Mouse (Mus musculus) adrenal gland, adult (tissue): ENCODE measurements around the gene Sart3.
"Not testable (repeated sequence)": the region's sequence is repeated elsewhere in the genome, so short reads cannot be mapped to it uniquely, and the experiment has no call there.

Source experiments
- DNase-seq, 2 experiments: peaks; one replicate each; pipeline ENCODE4 v3.0.0; 2022 to 2023; ENCODE audit warnings: low spot score in 1 of 2; ENCODE audit not compliant: inconsistent age in 2 of 2

Gene Sart3

GRCm38 (mm10) chr5:113791197-113792095, 19.1 kb upstream of the Sart3 start:
- DNase-seq = no peak

DNA sequence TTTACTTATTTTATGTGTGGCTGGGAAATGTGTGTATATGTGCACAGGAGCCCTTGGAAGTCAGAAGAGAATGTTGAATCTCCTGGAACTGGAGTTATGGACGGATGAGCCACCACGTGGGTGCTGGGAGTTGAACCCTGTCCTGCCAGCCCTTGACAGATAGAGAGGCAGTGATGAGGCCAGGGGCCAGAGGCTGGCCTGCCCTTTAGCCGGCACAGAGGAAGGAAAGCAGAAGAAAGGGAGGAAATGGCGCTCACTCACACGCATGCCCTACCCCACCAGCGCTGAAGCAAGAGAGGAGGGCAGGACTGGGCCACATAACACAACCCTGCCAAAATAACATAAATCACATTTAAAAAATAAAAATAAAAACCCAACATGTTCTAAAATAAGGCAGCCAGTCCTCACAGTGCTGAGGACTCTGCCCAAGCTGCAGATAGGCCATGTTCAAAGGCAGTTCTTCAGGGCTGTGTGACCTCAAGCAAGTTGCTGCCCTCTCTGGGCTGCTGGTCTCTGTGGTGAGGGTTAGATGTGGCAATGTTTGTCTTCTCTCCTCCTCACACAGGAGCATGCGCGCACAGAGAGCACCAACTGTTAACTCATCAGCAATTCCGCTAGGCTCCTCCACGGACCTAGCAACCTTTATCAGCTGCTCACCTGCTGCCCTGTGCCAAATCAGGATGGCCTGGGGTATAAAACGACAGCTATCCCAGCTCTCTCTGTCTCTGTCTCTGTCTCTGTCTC, 18.3 kb upstream of the Sart3 start:
- peak in 1 of 2 experiments; percentile 61 for DNase-seq

DNA sequence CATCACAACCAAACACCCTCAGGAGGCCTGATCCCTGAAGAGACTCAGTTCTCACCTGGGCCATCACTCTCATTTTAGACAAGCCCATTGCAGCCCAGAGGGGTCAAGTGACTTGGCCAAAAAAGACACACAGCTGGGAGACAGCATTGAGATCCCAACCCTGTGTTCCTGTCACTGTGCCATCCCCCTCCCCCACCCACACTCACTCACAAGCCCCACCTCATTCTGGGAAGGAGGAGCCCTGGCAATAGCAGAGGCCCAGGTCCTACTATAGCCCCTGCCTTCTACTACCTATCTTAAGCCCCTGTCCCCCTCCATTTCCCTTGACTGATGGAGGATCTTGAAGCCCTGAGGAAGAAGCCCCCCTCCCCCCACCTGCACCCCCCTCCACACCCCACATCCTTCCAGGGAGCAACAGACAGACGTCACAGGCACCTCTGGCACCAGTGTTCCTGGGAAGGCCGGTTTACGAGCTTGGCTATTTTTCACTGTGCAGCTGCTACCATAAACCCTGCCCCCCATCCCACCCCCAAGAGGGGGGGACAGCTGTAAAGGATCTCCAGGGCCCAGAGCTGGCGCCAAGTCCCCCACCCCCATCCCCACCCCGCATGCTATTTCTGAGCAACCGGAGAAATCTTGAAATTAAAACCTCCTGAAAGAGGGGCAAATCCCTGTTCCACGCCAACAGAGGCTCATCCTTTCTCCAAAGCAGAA, 16.9 kb upstream of the Sart3 start:
- DNase-seq = no peak

DNA sequence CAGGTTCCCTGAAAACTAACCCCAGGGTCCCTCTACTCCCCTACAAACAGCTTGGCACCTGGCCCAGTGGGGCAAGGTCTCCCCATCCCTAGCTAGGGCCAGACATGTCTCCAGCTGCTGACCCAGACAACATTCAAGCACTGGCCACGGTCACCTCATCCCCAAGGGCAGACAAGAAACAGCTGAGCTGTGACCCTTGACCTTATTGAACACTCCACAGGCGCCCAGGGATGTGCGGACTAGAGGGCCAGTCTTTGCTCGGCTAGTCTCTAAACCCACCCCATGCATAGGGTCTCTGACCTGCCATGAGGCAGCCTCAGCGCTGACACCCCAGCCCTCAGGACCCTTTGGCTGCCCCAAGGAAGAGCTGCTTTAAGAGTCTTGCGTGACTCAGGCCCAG, 16.3 kb upstream of the Sart3 start:
- DNase-seq = no peak

- no peak for DNase-seq
Observed at GRCm38 (mm10) chr5:113786985-113787384, 14.7 kb upstream of the Sart3 start.

DNA sequence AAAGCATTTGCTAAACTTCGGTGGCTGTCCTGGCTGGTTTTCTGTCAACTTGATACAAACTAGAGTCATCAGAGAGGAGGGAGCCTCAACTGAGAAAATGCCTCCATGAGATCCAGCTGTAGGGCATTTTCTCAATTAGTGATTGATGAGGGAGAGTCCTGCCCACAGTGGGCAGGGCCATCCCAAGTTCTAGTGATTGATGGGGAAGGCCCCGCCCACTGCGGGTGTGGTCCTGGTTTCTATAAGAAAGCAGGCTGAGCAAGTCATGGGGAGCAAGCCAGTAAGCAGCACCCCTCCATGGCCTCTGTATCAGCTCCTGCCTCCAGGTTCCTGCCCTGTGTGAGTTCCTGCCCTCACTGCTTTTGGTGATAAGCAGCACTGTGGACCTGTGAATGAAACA, 11.8 kb upstream of the Sart3 start:
- not testable (repeated sequence) for DNase-seq

DNA sequence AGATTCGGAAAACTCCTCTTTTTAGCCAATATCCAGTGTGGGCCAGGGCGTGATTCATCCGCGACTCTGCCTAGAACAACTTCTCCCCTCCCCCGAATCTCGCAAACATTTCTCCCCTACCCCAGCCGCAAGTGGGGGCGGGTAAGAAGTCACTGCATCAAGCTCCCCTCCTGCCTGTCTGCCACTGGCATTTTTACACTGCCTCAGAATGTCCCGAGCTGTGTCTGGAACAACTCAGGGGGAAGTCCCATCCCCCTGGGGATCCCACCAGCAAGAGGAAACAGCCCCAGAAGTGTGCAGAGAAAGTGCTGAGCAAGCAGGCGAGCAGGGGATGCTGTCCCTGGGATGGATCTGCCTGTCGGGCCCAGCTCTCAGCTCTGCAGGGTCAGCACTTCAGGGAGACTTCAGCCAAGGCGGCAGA, 11.3 kb upstream of the Sart3 start:
- DNase-seq = peak in 1 of 2 experiments; percentile 59

DNA sequence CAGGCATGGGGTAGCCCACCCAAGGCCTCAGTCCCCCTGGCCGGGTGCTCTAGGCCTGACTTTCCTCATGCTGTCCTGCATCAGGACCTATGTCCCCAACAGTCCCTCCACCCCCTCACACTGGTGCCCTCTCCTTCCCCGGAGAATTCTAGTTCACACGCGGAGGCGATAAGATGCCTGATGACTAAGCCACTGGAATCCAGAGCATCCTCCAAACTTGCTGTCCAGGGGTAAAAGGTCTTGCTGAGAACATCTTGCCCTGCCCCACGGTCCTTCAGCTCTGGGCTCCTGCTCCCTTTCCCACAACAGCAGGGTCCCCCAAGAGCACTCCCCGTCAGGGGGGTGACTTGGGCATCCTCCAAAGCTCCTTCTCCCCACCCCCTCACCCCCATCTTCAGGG, 10.3 kb upstream of the Sart3 start:
- no peak for DNase-seq

DNA sequence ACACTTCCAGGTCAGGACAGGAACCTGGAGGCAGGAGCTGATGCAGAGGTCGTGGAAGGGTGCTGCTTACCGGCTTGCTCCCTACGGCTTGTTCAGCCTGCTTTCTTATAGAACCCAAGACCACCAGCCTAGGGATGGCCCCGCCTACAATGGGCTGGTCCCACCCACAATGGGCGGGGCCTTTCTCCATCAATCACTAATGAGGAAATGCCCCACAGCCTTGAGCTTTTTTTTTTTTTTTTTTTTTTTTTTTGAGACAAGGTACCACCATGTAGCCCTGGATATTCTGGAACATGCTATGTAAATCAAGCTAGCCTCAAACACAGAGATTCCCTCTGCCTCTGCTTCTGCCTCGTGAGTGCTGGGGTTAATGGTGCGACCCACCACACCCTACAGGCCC, 9.6 kb upstream of the Sart3 start:
- no peak for DNase-seq

DNA sequence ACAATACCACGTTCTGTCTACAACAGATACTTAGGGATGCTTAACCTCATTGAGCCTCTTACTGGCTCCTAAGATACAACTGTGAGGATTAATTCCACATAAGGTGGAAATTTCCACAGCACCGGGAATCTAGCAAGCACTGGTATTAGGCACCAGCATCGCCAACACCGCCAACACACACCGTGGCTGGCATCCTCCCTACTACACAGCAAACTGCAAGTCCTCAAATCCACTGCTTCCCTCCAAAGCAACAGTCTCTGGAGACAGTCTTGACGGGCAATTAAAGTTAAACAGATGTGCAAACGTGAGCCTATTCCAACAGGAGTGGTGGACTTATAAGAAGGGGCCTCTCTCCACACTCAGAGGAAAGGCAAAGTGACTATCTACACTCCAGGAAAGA, 8.9 kb upstream of the Sart3 start:
- DNase-seq = no peak

DNA sequence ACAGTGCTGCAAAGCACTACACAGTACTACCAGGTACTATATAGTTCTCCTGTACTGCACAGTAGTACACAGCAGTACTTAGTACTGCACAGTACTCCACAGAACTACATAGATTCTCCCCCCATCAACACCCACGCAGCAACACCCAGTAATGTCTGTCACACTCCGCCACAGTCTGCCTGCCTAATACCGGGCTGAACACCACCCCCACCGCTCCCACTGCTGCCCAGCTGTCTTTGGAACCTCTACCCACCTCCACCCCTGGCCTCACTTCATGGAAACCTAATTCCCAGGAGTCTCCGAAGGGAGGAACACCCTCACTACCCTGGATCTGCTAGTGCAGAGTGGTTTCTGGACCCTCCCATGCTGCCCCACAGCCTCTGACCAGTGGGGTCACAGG, 8.5 kb upstream of the Sart3 start:
- DNase-seq = no peak

- no peak for DNase-seq
Observed at GRCm38 (mm10) chr5:113780082-113780752, 7.9 kb upstream of the Sart3 start.

- DNase-seq = peak; percentile 59 to 92
Observed at GRCm38 (mm10) chr5:113779569-113779968, 7.3 kb upstream of the Sart3 start.

- peak; percentile 70 to 87 for DNase-seq
Observed at GRCm38 (mm10) chr5:113777728-113778127, 5.4 kb upstream of the Sart3 start.

- peak in 1 of 2 experiments; percentile 62 for DNase-seq
Observed at GRCm38 (mm10) chr5:113776896-113777226, 4.6 kb upstream of the Sart3 start.

GRCm38 (mm10) chr5:113776128-113776895, 4.0 kb upstream of the Sart3 start:
- peak in 1 of 2 experiments; percentile 52 for DNase-seq

DNA sequence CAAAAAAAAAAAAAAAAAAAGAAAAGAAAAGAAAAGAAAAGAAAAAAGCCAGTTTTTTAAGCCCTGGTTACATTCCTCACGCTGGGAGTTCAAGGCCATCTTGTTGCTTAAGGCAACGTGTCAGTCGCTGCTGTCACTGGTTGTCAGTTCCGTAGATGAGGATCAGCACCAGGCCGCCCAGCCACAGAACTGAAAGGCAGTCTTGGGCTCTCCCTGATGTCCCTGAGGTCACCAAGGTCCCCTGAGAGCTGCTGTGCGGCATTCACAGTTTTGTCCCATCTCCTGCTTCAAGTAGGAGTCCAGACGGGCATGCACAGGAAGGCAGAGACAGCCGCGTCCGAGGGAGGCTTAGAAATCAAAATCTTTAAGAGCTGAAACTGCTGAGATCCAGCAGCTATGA, 3.3 kb upstream of the Sart3 start:
- peak in 1 of 2 experiments; percentile 69 for DNase-seq

- DNase-seq = peak; percentile 95 to 99
Observed at GRCm38 (mm10) chr5:113773664-113774063, 1.4 kb upstream of the Sart3 start.

DNA sequence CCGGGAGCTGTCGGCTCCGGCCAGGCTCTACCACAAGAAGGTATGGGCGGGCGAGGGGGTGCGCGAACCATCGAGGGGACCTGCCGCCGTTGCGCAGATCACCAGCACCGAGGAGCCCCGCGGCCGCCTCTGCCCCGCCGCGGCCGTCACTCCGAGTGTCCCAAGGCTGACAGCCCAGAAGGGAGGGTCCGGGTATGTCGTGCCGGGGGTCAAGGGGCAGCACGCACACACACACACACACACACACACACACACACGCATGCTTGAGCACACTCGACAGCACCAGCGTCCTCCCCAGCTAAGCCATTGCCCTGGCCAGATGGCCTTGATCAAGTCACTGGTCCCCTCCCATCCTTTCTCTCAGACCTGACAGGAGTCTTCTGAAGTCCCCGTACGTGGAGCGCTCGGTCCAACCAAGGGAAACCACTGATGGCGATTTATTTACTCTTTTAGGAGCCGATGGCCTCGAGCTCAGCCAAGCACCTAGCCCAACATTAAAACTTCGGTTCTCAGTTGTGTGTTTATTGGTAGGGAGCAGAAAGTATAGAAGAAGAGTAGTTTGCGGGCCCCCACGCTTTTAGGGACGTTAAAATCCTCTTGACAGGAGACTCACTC, 702 bp upstream of the Sart3 start:
- no peak for DNase-seq
